Mouse (Mus musculus) spleen, postnatal 14 days (tissue): ENCODE measurements around the gene Olfr589.
"Not testable (repeated sequence)": the region's sequence is repeated elsewhere in the genome, so short reads cannot be mapped to it uniquely, and the experiment has no call there.

ENCODE experiments used
- DNase-seq, 2 experiments: peaks; one replicate each; pipeline ENCODE4 v3.0.0; 2021 to 2022; ENCODE audit warnings: low spot score in 2 of 2

Olfr589 gene

DNA sequence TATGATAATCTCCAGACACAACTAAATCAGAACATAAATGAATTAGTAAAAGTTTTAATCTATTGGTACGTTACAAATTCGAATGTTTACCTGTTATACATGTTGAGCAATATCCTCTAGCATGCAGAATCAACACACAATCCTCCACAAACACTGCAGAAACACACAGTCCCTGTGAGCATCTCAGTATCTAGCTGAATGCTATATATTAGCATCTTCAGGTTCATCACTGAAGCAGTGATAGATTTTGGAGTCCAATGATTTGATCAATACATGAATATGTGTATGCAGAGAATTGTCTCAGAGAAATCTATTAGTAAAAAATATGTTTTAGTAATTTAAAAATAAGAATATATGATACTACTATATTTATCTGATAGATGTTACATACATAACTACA lies at the start of gene Olfr589:
Gene Olfr589 (minus strand): TSS at position 101 of the 400 bp plus-strand sequence.
- DNase-seq = no peak

DNA sequence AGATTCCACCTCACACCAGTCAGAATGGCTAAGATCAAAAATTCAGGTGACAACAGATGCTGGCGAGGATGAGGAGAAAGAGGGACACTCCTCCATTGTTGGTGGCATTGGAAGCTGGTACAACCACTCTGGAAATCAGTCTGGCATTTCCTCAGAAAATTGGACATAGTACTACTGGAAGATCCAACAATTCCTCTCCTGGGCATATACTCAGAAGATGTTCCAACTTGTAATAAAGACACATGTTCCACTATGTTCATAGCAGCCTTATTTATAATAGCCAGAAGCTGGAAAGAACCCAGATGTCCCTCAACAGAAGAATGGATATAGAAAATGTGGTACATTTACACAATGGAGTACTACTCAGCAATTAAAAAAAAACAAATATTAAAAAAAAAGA lies 28.3 kb upstream of the Olfr589 start, which contains the start of gene Olfr592:
Gene Olfr592 (plus strand): TSS at position 301 of the 400 bp plus-strand sequence.
- not testable (repeated sequence) for DNase-seq

DNA sequence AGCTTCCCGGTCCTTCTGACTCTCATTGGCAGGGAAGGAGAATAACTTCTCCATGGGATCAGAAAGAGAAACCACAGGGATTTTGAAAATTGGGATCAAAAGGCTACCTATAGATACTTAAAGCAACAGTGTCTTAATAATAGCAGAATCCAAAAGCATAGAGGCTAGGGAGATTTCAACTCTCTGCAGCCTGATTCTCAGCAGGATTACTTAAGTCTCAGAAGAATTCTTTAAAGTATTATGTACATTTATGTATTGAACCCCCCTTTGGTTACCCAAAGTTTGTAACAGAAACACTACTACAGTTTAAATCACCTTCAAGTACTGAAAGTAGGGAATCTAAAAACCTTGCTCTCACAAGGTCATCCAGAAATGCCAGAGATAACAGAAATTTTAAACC lies 22.1 kb upstream of the Olfr589 start, which contains the start of gene Olfr591:
Gene Olfr591 (minus strand): TSS at position 101 of the 400 bp plus-strand sequence.
- DNase-seq = no peak

- DNase-seq = no peak
Observed at GRCm38 (mm10) chr7:103169697-103170096, 13.5 kb upstream of the Olfr589 start.

DNA sequence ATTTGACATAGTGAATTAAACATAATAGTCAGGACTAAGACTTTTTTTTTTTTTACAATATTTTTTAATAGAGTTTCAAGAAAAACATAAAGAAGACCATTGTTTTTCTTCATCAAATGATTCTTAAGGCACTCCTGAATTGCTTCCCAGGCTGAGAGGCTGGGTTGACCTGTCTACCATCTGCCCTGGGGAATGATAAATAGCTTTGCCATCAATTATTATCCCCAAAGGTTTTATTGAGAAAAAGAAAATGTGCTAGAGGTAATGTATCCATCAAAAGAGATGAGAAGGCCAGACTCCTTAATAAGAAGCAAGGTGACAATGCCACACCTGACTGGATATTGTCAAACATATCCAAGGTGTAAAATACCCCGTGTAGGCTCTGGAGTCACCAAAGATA lies 15.6 kb downstream of the Olfr589 start, which contains the start of gene Olfr588-ps1:
Gene Olfr588-ps1 (plus strand): TSS at position 301 of the 400 bp plus-strand sequence.
- no peak for DNase-seq

DNA sequence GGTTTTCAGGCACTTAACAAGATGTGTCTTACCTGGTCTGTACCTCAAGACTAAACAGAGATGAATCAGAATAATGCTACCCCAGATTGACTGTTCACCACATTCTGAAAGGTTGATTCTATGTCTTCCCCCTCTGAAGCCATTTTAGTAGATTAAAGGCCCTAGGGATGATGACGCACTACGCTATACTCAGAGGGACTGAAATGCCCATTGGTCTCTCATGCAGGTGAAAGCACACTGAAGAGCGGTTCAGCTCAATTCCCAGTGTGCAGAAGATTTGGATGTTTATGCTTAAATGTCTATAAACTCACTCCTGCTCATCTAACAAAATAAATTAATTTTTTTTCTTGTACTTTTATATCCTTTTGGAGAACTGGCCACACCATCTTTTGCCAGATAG lies 30.6 kb downstream of the Olfr589 start, which contains the start of gene Olfr586:
Gene Olfr586 (minus strand): TSS at position 101 of the 400 bp plus-strand sequence.
- DNase-seq = no peak

GRCm38 (mm10) chr7:103119406-103119805 lies 36.8 kb downstream of the Olfr589 start:
- DNase-seq = no peak
